In genomic region chr3:19904446-19905275, GRCm38 (mm10) we compare ENCODE assay signal across 8 mouse cellular contexts. TPM values are rescaled to one million over a fixed set of nuclear protein-coding genes. Genes with fewer than 3 reads are reported as not detected.
DNase-seq lines count a peak whose midpoint lies in the region; ATAC-seq lines count a peak whose summit lies in the region.

No protein-coding gene starts in this region.

- no peaks in the 10 kb centered on the region for H3K4me1 ChIP-seq in heart, embryonic 10.5 days
- H3K4me1 ChIP-seq in liver, embryonic 16.5 days (ENCODE audit: control insufficient read depth, low read depth, low read length): no peaks in the 10 kb centered on the region
- H3K4me1 ChIP-seq in neural tube, embryonic 14.5 days (ENCODE audit: control insufficient read depth, insufficient read depth, low read length): no peaks in the 10 kb centered on the region

- DNase-seq in 416B (ENCODE audit: low read depth) (peak; percentile 71), MN1 (ENCODE audit: low spot score) (peak; percentile 35)
- peak; percentile 82 for DNase-seq in embryo, embryonic 10 days (ENCODE audit: low spot score)
- DNase-seq in heart, embryonic 10.5 days (ENCODE audit: low spot score): peak; percentile 77
- peak; percentile 62 for DNase-seq in kidney, adult 9 months
- DNase-seq in yolk sac, embryonic 10.5 days (ENCODE audit: low spot score): peak; percentile 31

- H3K9ac ChIP-seq in liver, embryonic 16.5 days (ENCODE audit: low read depth, low read length): no peak overlapping the region
- H3K9ac ChIP-seq in neural tube, embryonic 14.5 days (replicated peaks; ENCODE audit: low read depth, low read length): no peak overlapping the region

- no peaks in the 10 kb centered on the region for H3K9me3 ChIP-seq in heart, embryonic 10.5 days
- no peaks in the 10 kb centered on the region for H3K9me3 ChIP-seq in liver, embryonic 16.5 days (replicated peaks; ENCODE audit: control insufficient read depth, low read length)
- no peaks in the 10 kb centered on the region for H3K9me3 ChIP-seq in neural tube, embryonic 14.5 days (ENCODE audit: control insufficient read depth, low read length)

- H3K4me2 ChIP-seq in liver, embryonic 16.5 days (ENCODE audit: low read depth, low read length): no peak overlapping the region
- H3K4me2 ChIP-seq in neural tube, embryonic 14.5 days (ENCODE audit: low read depth, low read length): no peak overlapping the region

- H3K36me3 ChIP-seq in heart, embryonic 10.5 days: 0 out of 2 replicates have a peak, but pooled peaks cover 5% of the 10 kb centered on the region
- no peaks in the 10 kb centered on the region for H3K36me3 ChIP-seq in liver, embryonic 16.5 days (ENCODE audit: control insufficient read depth, insufficient read depth)
- H3K36me3 ChIP-seq in neural tube, embryonic 14.5 days (ENCODE audit: control insufficient read depth, insufficient read depth, low read length): no peaks in the 10 kb centered on the region

- WGBS in heart, embryonic 10.5 days: 27% methylated on average over 5 of the region's 5 CpGs
- WGBS in liver, embryonic 16.5 days (ENCODE audit: insufficient replicate concordance): 24% methylated on average over 5 of the region's 5 CpGs
- 30% methylated on average over 5 of the region's 5 CpGs for WGBS in neural tube, embryonic 14.5 days

- H3K27me3 ChIP-seq in heart, embryonic 10.5 days (ENCODE audit: insufficient read depth, poor library complexity, severe bottlenecking): no peaks in the 10 kb centered on the region
- no peaks in the 10 kb centered on the region for H3K27me3 ChIP-seq in liver, embryonic 16.5 days (ENCODE audit: control insufficient read depth, insufficient read depth, low read depth, low read length)
- H3K27me3 ChIP-seq in neural tube, embryonic 14.5 days (ENCODE audit: control insufficient read depth, insufficient read depth, low read length): no peaks in the 10 kb centered on the region

- H3K4me3 ChIP-seq in heart, embryonic 10.5 days: no peak overlapping the region
- no peak overlapping the region for H3K4me3 ChIP-seq in liver, embryonic 16.5 days (ENCODE audit: low read depth, low read length)
- no peak overlapping the region for H3K4me3 ChIP-seq in neural tube, embryonic 14.5 days (ENCODE audit: low read depth, low read length)

- peak; percentile 39; the same call in 1 of the 2 replicates for ATAC-seq in liver, embryonic 16.5 days (ENCODE audit: low read depth)
- peak; percentile 90; the same call in 1 of the 2 replicates for ATAC-seq in neural tube, embryonic 14.5 days (ENCODE audit: low read depth)

- H3K27ac ChIP-seq in heart, embryonic 10.5 days: no peak overlapping the region
- H3K27ac ChIP-seq in liver, embryonic 16.5 days (ENCODE audit: low read length): no peak overlapping the region
- no peak overlapping the region for H3K27ac ChIP-seq in neural tube, embryonic 14.5 days (ENCODE audit: low read depth, low read length)

RNA-seq across cellular contexts. Expression of gene Cp, which starts 52.2 kb away (rescaled TPM):
- 0.29 and 0.39 TPM in 2 replicates for polyA plus RNA-seq in heart, embryonic 10.5 days (2016; fragmentation: Nextera tagmentation; extraction: Ambion mirVana)
- 65.7 and 75.8 TPM in 2 replicates for polyA plus RNA-seq in liver, embryonic 16.5 days (2015; fragmentation: Nextera tagmentation; extraction: Ambion mirVana)
- 4.5 and 14.4 TPM in 2 replicates for polyA plus RNA-seq in neural tube, embryonic 14.5 days (2014; fragmentation: Nextera tagmentation; extraction: Ambion mirVana)

Comparison
In these comparisons a context has a peak if more than half of its experiments do, and no peak if none do; other contexts are left out.
1. DNase-seq: peak in every context shown above with its lines; median percentile 82 in embryo, embryonic 10 days; 77 in heart, embryonic 10.5 days; 71 in 416B; 62 in kidney, adult 9 months; 35 in MN1; 31 in yolk sac, embryonic 10.5 days.